Comparison of ENCODE assay signal across 9 mouse cellular contexts in genomic region chr13:113046211-113046883, GRCm38 (mm10). TPM values are rescaled to one million over a fixed set of nuclear protein-coding genes. Genes with fewer than 3 reads are reported as not detected.
DNase-seq lines count a peak whose midpoint lies in the region; ATAC-seq and TF ChIP-seq lines count a peak whose summit lies in the region.
"Had no signal": no experiment of that assay in that cellular context is flagged by ENCODE, and none has a peak within 500 bp of the region (broad histone marks: within the 10 kb centered on the region; RNA-seq: fewer than 3 reads in every experiment).

TSS of gene Gpx8 (minus strand) at chr13:113046410.

- no peaks in the 10 kb centered on the region for H3K27me3 ChIP-seq in forebrain, embryonic 11.5 days (ENCODE audit: control insufficient read depth, insufficient read depth, low read length)
- no peaks in the 10 kb centered on the region for H3K27me3 ChIP-seq in heart, postnatal 0 days (ENCODE audit: control insufficient read depth, insufficient read depth, low read length)
- H3K27me3 ChIP-seq in neural tube, embryonic 14.5 days (ENCODE audit: control insufficient read depth, insufficient read depth, low read length): no peaks in the 10 kb centered on the region

- TF ChIP-seq EP300 in heart, postnatal 0 days (IDR thresholded peaks at IDR 0.05; ENCODE audit: low read depth): no peak

- H3K27ac ChIP-seq in forebrain, embryonic 11.5 days (ENCODE audit: low read depth, low read length): no peak within 1 kb of the TSS
- peak within 1 kb of the TSS; percentile 60 for H3K27ac ChIP-seq in heart, postnatal 0 days (ENCODE audit: low read depth)
- no peak within 1 kb of the TSS for H3K27ac ChIP-seq in neural tube, embryonic 14.5 days (ENCODE audit: low read depth, low read length)

- H3K4me3 ChIP-seq in forebrain, embryonic 11.5 days (ENCODE audit: low read depth, low read length): peak within 1 kb of the TSS; percentile 42
- peak within 1 kb of the TSS; percentile 61 for H3K4me3 ChIP-seq in heart, postnatal 0 days (ENCODE audit: low read depth, low read length)
- H3K4me3 ChIP-seq in neural tube, embryonic 14.5 days (ENCODE audit: low read depth, low read length): peak within 1 kb of the TSS; percentile 31
- H3K4me3 ChIP-seq: erythroblast, embryonic 14.5 days had no signal

- peak within 1 kb of the TSS; percentile 53 for H3K9ac ChIP-seq in forebrain, embryonic 11.5 days (ENCODE audit: low read length)
- peak within 1 kb of the TSS; percentile 54 for H3K9ac ChIP-seq in heart, postnatal 0 days (replicated peaks; ENCODE audit: low read depth, low read length)
- no peak within 1 kb of the TSS; the same call in 1 of the 2 replicates for H3K9ac ChIP-seq in neural tube, embryonic 14.5 days (replicated peaks; ENCODE audit: low read depth, low read length)

- DNase-seq in A20 (ENCODE audit: low read depth, low spot score) (peak; percentile 56), adipocyte (ENCODE audit: low spot score) (peak; percentile 76)
- peak; percentile 79 for DNase-seq in forebrain, embryonic 11.5 days (ENCODE audit: low spot score)
- DNase-seq in heart, postnatal 0 days (ENCODE audit: low spot score): peak; percentile 79
- peak; percentile 58 to 77 for DNase-seq in kidney, postnatal 25 days
- peak; percentile 50 to 69 for DNase-seq in lung, adult 18-20 months
- no peak for DNase-seq in urinary bladder, adult 2 months (ENCODE audit: low spot score)

- H3K36me3 ChIP-seq in forebrain, embryonic 11.5 days (ENCODE audit: control insufficient read depth, insufficient read depth, low read length): no peaks in the 10 kb centered on the region
- 0 out of 2 replicates have a peak, but pooled peaks cover 4% of the 10 kb centered on the region for H3K36me3 ChIP-seq in heart, postnatal 0 days (replicated peaks; ENCODE audit: control insufficient read depth, insufficient read depth, low read length)
- no peaks in the 10 kb centered on the region for H3K36me3 ChIP-seq in neural tube, embryonic 14.5 days (ENCODE audit: control insufficient read depth, insufficient read depth, low read length)

- ATAC-seq in forebrain, embryonic 11.5 days (replicated peaks; ENCODE audit: low FRiP score): peak; percentile 86
- ATAC-seq in heart, postnatal 0 days (ENCODE audit: insufficient read depth, low read depth): peak; percentile 91
- ATAC-seq in neural tube, embryonic 14.5 days (ENCODE audit: low read depth): peak; percentile 87

- H3K9me3 ChIP-seq in forebrain, embryonic 11.5 days (ENCODE audit: control insufficient read depth, low read length): no peaks in the 10 kb centered on the region
- no peaks in the 10 kb centered on the region for H3K9me3 ChIP-seq in heart, postnatal 0 days (replicated peaks; ENCODE audit: control insufficient read depth, low read length)
- H3K9me3 ChIP-seq in neural tube, embryonic 14.5 days (ENCODE audit: control insufficient read depth, low read length): no peaks in the 10 kb centered on the region

- H3K4me1 ChIP-seq in forebrain, embryonic 11.5 days (replicated peaks; ENCODE audit: control insufficient read depth, insufficient read depth, low read length): peaks cover 4% of the 10 kb centered on the region; the same call in 1 of the 2 replicates
- 0 out of 2 replicates have a peak, but pooled peaks cover 7% of the 10 kb centered on the region for H3K4me1 ChIP-seq in heart, postnatal 0 days (ENCODE audit: control insufficient read depth, insufficient read depth)
- no peaks in the 10 kb centered on the region for H3K4me1 ChIP-seq in neural tube, embryonic 14.5 days (ENCODE audit: control insufficient read depth, insufficient read depth, low read length)

- peak within 1 kb of the TSS; percentile 45 for H3K4me2 ChIP-seq in forebrain, embryonic 11.5 days (ENCODE audit: low read depth, low read length, severe bottlenecking)
- peak within 1 kb of the TSS; percentile 65 for H3K4me2 ChIP-seq in heart, postnatal 0 days (ENCODE audit: low read depth, low read length)
- peak within 1 kb of the TSS; percentile 47 for H3K4me2 ChIP-seq in neural tube, embryonic 14.5 days (ENCODE audit: low read depth, low read length)

- 7% methylated on average over 21 of the region's 21 CpGs for WGBS in forebrain, embryonic 11.5 days
- 5% methylated on average over 21 of the region's 21 CpGs for WGBS in heart, postnatal 0 days
- WGBS in neural tube, embryonic 14.5 days: 6% methylated on average over 21 of the region's 21 CpGs

- peak; percentile 66 for TF ChIP-seq CTCF in heart, postnatal 0 days (IDR thresholded peaks at IDR 0.05; ENCODE audit: low read depth)

RNA-seq across cellular contexts. Expression of gene Gpx8, which starts in this region (rescaled TPM):
- 89.4 and 92.9 TPM in 2 replicates for polyA plus RNA-seq in forebrain, embryonic 11.5 days (2014; fragmentation: Nextera tagmentation; extraction: Ambion mirVana)
- total RNA-seq in heart, postnatal 0 days (2014; rRNA removed; ENCODE audit: low replicate concordance): 26.8 and 32.3 TPM in 2 replicates
- polyA plus RNA-seq in heart, postnatal 0 days (2015; fragmentation: Nextera tagmentation; extraction: Ambion mirVana): 100 and 109 TPM in 2 replicates
- 34.1 and 75.7 TPM in 2 replicates for polyA plus RNA-seq in neural tube, embryonic 14.5 days (2014; fragmentation: Nextera tagmentation; extraction: Ambion mirVana)
- polyA plus RNA-seq in urinary bladder, adult 2 months (2012; rRNA removed): 105 and 114 TPM in 2 replicates
- polyA plus RNA-seq: erythroblast, embryonic 14.5 days had no signal
